Mouse (Mus musculus) spleen, adult 18-20 months (tissue): Measurements from ENCODE around the gene Commd1.

ENCODE experiments used
- DNase-seq, 2 experiments: peaks; one replicate each; pipeline ENCODE4 v3.0.0; 2022; ENCODE audit warnings: mixed read lengths in 2 of 2

Commd1 gene

GRCm38 (mm10) chr11:22937716-22938316 is 44.4 kb downstream of the Commd1 start:
- DNase-seq = no peak

- DNase-seq = peak; percentile 22 to 39
Observed at GRCm38 (mm10) chr11:22936446-22937125, 45.6 kb downstream of the Commd1 start.

GRCm38 (mm10) chr11:22932167-22932566 is 50.0 kb downstream of the Commd1 start:
- no peak for DNase-seq

- DNase-seq = no peak
Observed at GRCm38 (mm10) chr11:22931320-22931905, 50.8 kb downstream of the Commd1 start.

- DNase-seq = no peak
Observed at GRCm38 (mm10) chr11:22930129-22930528, 52.1 kb downstream of the Commd1 start.

- peak; percentile 9 to 20 for DNase-seq
Observed at GRCm38 (mm10) chr11:22928586-22929169, 53.5 kb downstream of the Commd1 start.

- no peak for DNase-seq
Observed at GRCm38 (mm10) chr11:22923606-22924005, 58.6 kb downstream of the Commd1 start.

- DNase-seq = no peak
Observed at GRCm38 (mm10) chr11:22922546-22922945, 59.6 kb downstream of the Commd1 start.

GRCm38 (mm10) chr11:22919336-22919735 is 62.8 kb downstream of the Commd1 start:
- no peak for DNase-seq

- no peak for DNase-seq
Observed at GRCm38 (mm10) chr11:22917786-22918185, 64.4 kb downstream of the Commd1 start.

- DNase-seq = no peak
Observed at GRCm38 (mm10) chr11:22913744-22914143, 68.4 kb downstream of the Commd1 start.

GRCm38 (mm10) chr11:22911831-22912230 is 70.4 kb downstream of the Commd1 start:
- no peak for DNase-seq

GRCm38 (mm10) chr11:22906453-22906865 is 75.7 kb downstream of the Commd1 start:
- DNase-seq = no peak

- no peak for DNase-seq
Observed at GRCm38 (mm10) chr11:22902923-22903322, 79.3 kb downstream of the Commd1 start.

GRCm38 (mm10) chr11:22900041-22900440 is 82.1 kb downstream of the Commd1 start:
- no peak for DNase-seq

GRCm38 (mm10) chr11:22897642-22898041 is 84.5 kb downstream of the Commd1 start:
- no peak for DNase-seq

GRCm38 (mm10) chr11:22897127-22897526 is 85.1 kb downstream of the Commd1 start:
- no peak for DNase-seq

- no peak for DNase-seq
Observed at GRCm38 (mm10) chr11:22893075-22893474, 89.1 kb downstream of the Commd1 start.

GRCm38 (mm10) chr11:22892466-22892865 is 89.7 kb downstream of the Commd1 start:
- DNase-seq = no peak

GRCm38 (mm10) chr11:22891876-22892275 is 90.3 kb downstream of the Commd1 start:
- DNase-seq = no peak

GRCm38 (mm10) chr11:22891242-22891641 is 90.9 kb downstream of the Commd1 start:
- no peak for DNase-seq

GRCm38 (mm10) chr11:22889224-22889623 is 93.0 kb downstream of the Commd1 start:
- no peak for DNase-seq

GRCm38 (mm10) chr11:22886991-22887390 is 95.2 kb downstream of the Commd1 start:
- no peak for DNase-seq

- DNase-seq = no peak
Observed at GRCm38 (mm10) chr11:22885350-22885749, 96.8 kb downstream of the Commd1 start.
